ENCODE assay signal across 1 mouse cellular context in genomic region chr17:46702506-46702905, GRCm38 (mm10).
TF ChIP-seq lines count a peak whose summit lies in the region.

No protein-coding gene starts in this region.

TF ChIP-seq in MEL, 35 proteins besides CTCF, POLR2A, EP300 and RAD21:
- TF ChIP-seq MAFK (IDR thresholded peaks at IDR 0.05; ENCODE audit: borderline replicate concordance, low read depth, low read length) (no peak), ZKSCAN1 (IDR thresholded peaks at IDR 0.05; ENCODE audit: low read depth, low read length) (peak; percentile 93)
